Mouse (Mus musculus): ENCODE results near the gene Kbtbd7.

- peak; percentile 76 for TF ChIP-seq CTCF (IDR thresholded peaks at IDR 0.05; ENCODE audit: low read depth)
- TF ChIP-seq EP300 (IDR thresholded peaks at IDR 0.05; ENCODE audit: low read depth): no peak
Observed at GRCm38 (mm10) chr14:79467621-79468020, 41.3 kb downstream of the Kbtbd7 start.

Data from liver, postnatal 0 days (tissue).